Mouse (Mus musculus): Measurements from ENCODE around the gene Ptbp1. TPM values are rescaled to one million over a fixed set of nuclear protein-coding genes. Genes with fewer than 3 reads are reported as not detected.

The Ptbp1 gene
- polyA plus RNA-seq, 1 experiment from 2014 or later: 141 TPM

DNA sequence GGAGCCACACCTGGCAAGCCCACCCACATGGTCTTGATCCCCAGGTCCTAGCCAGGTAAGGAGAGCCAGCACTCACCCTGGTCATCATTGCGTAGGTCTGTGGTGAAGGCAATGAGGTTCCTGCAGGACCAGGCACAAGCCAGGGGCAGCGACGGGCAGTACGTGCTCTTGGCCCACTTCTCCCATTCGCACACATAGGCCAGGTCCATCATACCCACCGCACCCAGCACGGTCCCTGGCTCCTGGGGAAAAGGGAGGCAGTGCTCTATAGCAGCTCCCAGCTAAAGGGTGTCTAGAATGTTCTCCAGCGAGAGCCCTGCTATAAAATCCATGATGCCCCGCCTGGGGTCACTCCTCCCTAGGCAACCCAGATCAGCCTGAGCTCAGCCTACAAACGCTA, 53.2 kb downstream of the Ptbp1 start:
- Histone ChIP-seq H3K9me3 (no peaks in the 10 kb centered on the region), H3K4me2 (peak overlapping the region; percentile 68; the same call in 1 of the 2 replicates), H3K27me3 (replicated peaks) (no peaks in the 10 kb centered on the region), H3K36me3 (peaks cover 70% of the 10 kb centered on the region), H3K4me3 (peak overlapping the region; percentile 71; the same call in 1 of the 2 replicates), H3K4me1 (peaks cover 15% of the 10 kb centered on the region), H3K27ac (replicated peaks) (no peak overlapping the region), H3K9ac (peak overlapping the region; percentile 5; the same call in 1 of the 2 replicates)
- ATAC-seq (ENCODE audit: extremely low read depth, insufficient number of reproducible peaks, low FRiP score, low TSS enrichment): no peak
- WGBS: 91% methylated on average over 10 of the region's 10 CpGs

- 1% methylated on average over 52 of the region's 52 CpGs for WGBS
- Histone ChIP-seq H3K4me2 (peak within 1 kb of the TSS; percentile 68), H3K27me3 (replicated peaks) (no peaks in the 10 kb centered on the region), H3K9me3 (no peaks in the 10 kb centered on the region), H3K4me1 (peaks cover 15% of the 10 kb centered on the region), H3K36me3 (peaks cover 70% of the 10 kb centered on the region), H3K4me3 (peak within 1 kb of the TSS; percentile 71), H3K9ac (peak within 1 kb of the TSS; percentile 94), H3K27ac (replicated peaks) (peak within 1 kb of the TSS; percentile 92)
- peak; percentile 96 for ATAC-seq (ENCODE audit: extremely low read depth, insufficient number of reproducible peaks, low FRiP score, low TSS enrichment)
Measured at GRCm38 (mm10) chr10:79908167-79909091, 54.2 kb downstream of the Ptbp1 start, which contains the start of gene Med16. Gene Med16, minus strand, starts transcription at chr10:79908923.

GRCm38 (mm10) chr10:79909092-79909922, 55.1 kb downstream of the Ptbp1 start:
- peak overlapping the region; percentile 57 for H3K9ac ChIP-seq
- peak overlapping the region; percentile 51 for H3K27ac ChIP-seq (replicated peaks)
- peak overlapping the region; percentile 68 for H3K4me2 ChIP-seq
- H3K4me1 ChIP-seq: peaks cover 22% of the 10 kb centered on the region
- 24% methylated on average over 14 of the region's 14 CpGs for WGBS
- ATAC-seq (ENCODE audit: extremely low read depth, insufficient number of reproducible peaks, low FRiP score, low TSS enrichment): no peak
- no peaks in the 10 kb centered on the region for H3K9me3 ChIP-seq
- H3K27me3 ChIP-seq (replicated peaks): no peaks in the 10 kb centered on the region
- H3K36me3 ChIP-seq: peaks cover 62% of the 10 kb centered on the region
- peak overlapping the region; percentile 71 for H3K4me3 ChIP-seq

- no peak for ATAC-seq (ENCODE audit: extremely low read depth, insufficient number of reproducible peaks, low FRiP score, low TSS enrichment)
- 95% methylated on average over 4 of the region's 4 CpGs for WGBS
Measured at GRCm38 (mm10) chr10:79910556-79910955, 56.3 kb downstream of the Ptbp1 start, which contains the start of gene Gm26602. Gene Gm26602, plus strand, starts transcription at chr10:79910856.

GRCm38 (mm10) chr10:79912412-79912811, 58.2 kb downstream of the Ptbp1 start:
- H3K4me2 ChIP-seq: no peak overlapping the region
- WGBS: 64% methylated on average over 20 of the region's 20 CpGs
- peaks cover 44% of the 10 kb centered on the region for H3K4me1 ChIP-seq
- ATAC-seq (ENCODE audit: extremely low read depth, insufficient number of reproducible peaks, low FRiP score, low TSS enrichment): no peak
- no peak overlapping the region for H3K27ac ChIP-seq (replicated peaks)
- no peak overlapping the region; the same call in 1 of the 2 replicates for H3K9ac ChIP-seq
- no peak overlapping the region for H3K4me3 ChIP-seq
- no peaks in the 10 kb centered on the region for H3K9me3 ChIP-seq
- H3K36me3 ChIP-seq: peaks cover 32% of the 10 kb centered on the region
- H3K27me3 ChIP-seq (replicated peaks): peaks cover 2% of the 10 kb centered on the region

More at GRCm38 (mm10) chr10:79910556-79910955, 56.3 kb downstream of the Ptbp1 start, which contains the start of gene Gm26602:
- no peaks in the 10 kb centered on the region for H3K9me3 ChIP-seq
- peak within 1 kb of the TSS; percentile 4; the same call in 1 of the 2 replicates for H3K9ac ChIP-seq
- no peaks in the 10 kb centered on the region for H3K27me3 ChIP-seq (replicated peaks)
- H3K4me3 ChIP-seq: no peak within 1 kb of the TSS
- H3K4me1 ChIP-seq: peaks cover 34% of the 10 kb centered on the region
- peaks cover 50% of the 10 kb centered on the region for H3K36me3 ChIP-seq
- H3K4me2 ChIP-seq: no peak within 1 kb of the TSS
- H3K27ac ChIP-seq (replicated peaks): no peak within 1 kb of the TSS

Small RNAs within 50 kb of the gene (microRNA-seq; reads per million reads assigned to microRNA genes)
- gene Mir6910: 0.61 reads per million

Other genes starting within 250 kb of the Ptbp1 start
- not detected in 2 replicates for gene C2cd4c, start 240.4 kb upstream of the Ptbp1 start, polyA plus RNA-seq (2015; fragmentation: Nextera tagmentation; extraction: Ambion mirVana)
- 1.9 and 2.6 TPM in 2 replicates for gene Shc2, start 216.5 kb upstream of the Ptbp1 start, polyA plus RNA-seq (2015; fragmentation: Nextera tagmentation; extraction: Ambion mirVana)
- not detected in 2 replicates for gene Odf3l2, start 208.7 kb upstream of the Ptbp1 start, polyA plus RNA-seq (2015; fragmentation: Nextera tagmentation; extraction: Ambion mirVana)
- gene Madcam1, start 189.9 kb upstream of the Ptbp1 start, polyA plus RNA-seq (2015; fragmentation: Nextera tagmentation; extraction: Ambion mirVana): 0.82 and 1.2 TPM in 2 replicates
- gene Tpgs1, start 185.1 kb upstream of the Ptbp1 start, polyA plus RNA-seq (2015; fragmentation: Nextera tagmentation; extraction: Ambion mirVana): 41.4 and 43.1 TPM in 2 replicates
- 122 and 136 TPM in 2 replicates for gene Cdc34, start 172.2 kb upstream of the Ptbp1 start, polyA plus RNA-seq (2015; fragmentation: Nextera tagmentation; extraction: Ambion mirVana)
- gene Gzmm, start 165.4 kb upstream of the Ptbp1 start, polyA plus RNA-seq (2015; fragmentation: Nextera tagmentation; extraction: Ambion mirVana): 0.67 and 1.0 TPM in 2 replicates
- gene Bsg, start 149.9 kb upstream of the Ptbp1 start, polyA plus RNA-seq (2015; fragmentation: Nextera tagmentation; extraction: Ambion mirVana): 1,093 and 1,212 TPM in 2 replicates
- gene Hcn2, start 137.8 kb upstream of the Ptbp1 start, polyA plus RNA-seq (2015; fragmentation: Nextera tagmentation; extraction: Ambion mirVana): 0.06 and 0.09 TPM in 2 replicates
- 30.2 and 30.9 TPM in 2 replicates for gene Polrmt, start 107.8 kb upstream of the Ptbp1 start, polyA plus RNA-seq (2015; fragmentation: Nextera tagmentation; extraction: Ambion mirVana)
- gene Fgf22, start 99.4 kb upstream of the Ptbp1 start, polyA plus RNA-seq (2015; fragmentation: Nextera tagmentation; extraction: Ambion mirVana): 0.17 TPM in 1 of 2 replicates, not detected in the other
- gene Rnf126, start 87.5 kb upstream of the Ptbp1 start, polyA plus RNA-seq (2015; fragmentation: Nextera tagmentation; extraction: Ambion mirVana): 61.4 and 66.3 TPM in 2 replicates
- gene Fstl3, start 77.2 kb upstream of the Ptbp1 start, polyA plus RNA-seq (2015; fragmentation: Nextera tagmentation; extraction: Ambion mirVana): 23.8 and 27.3 TPM in 2 replicates
- gene Prss57, start 63.5 kb upstream of the Ptbp1 start, polyA plus RNA-seq (2015; fragmentation: Nextera tagmentation; extraction: Ambion mirVana): 0.51 TPM in 1 of 2 replicates, not detected in the other
- 67.1 and 69.3 TPM in 2 replicates for gene Palm, start 60.9 kb upstream of the Ptbp1 start, polyA plus RNA-seq (2015; fragmentation: Nextera tagmentation; extraction: Ambion mirVana)
- gene Misp, start 33.4 kb upstream of the Ptbp1 start, polyA plus RNA-seq (2015; fragmentation: Nextera tagmentation; extraction: Ambion mirVana): 1.2 and 1.4 TPM in 2 replicates
- gene Prtn3, start 20.0 kb downstream of the Ptbp1 start, polyA plus RNA-seq (2015; fragmentation: Nextera tagmentation; extraction: Ambion mirVana): 2.5 and 2.6 TPM in 2 replicates
- 15.8 and 16.4 TPM in 2 replicates for gene Plppr3, start 20.2 kb downstream of the Ptbp1 start, polyA plus RNA-seq (2015; fragmentation: Nextera tagmentation; extraction: Ambion mirVana)
- 0.25 and 0.96 TPM in 2 replicates for gene Elane, start 31.8 kb downstream of the Ptbp1 start, polyA plus RNA-seq (2015; fragmentation: Nextera tagmentation; extraction: Ambion mirVana)
- gene Cfd, start 36.4 kb downstream of the Ptbp1 start, polyA plus RNA-seq (2015; fragmentation: Nextera tagmentation; extraction: Ambion mirVana): not detected in 2 replicates
- gene Med16, start 54.5 kb downstream of the Ptbp1 start, polyA plus RNA-seq (2015; fragmentation: Nextera tagmentation; extraction: Ambion mirVana): 41.8 and 42.1 TPM in 2 replicates
- gene Gm26602, start 56.4 kb downstream of the Ptbp1 start, polyA plus RNA-seq (2015; fragmentation: Nextera tagmentation; extraction: Ambion mirVana): 1.7 TPM in 1 of 2 replicates, not detected in the other
- gene Kiss1r, start 62.5 kb downstream of the Ptbp1 start, polyA plus RNA-seq (2015; fragmentation: Nextera tagmentation; extraction: Ambion mirVana): 0.60 and 0.67 TPM in 2 replicates
- 95.6 and 100 TPM in 2 replicates for gene R3hdm4, start 66.8 kb downstream of the Ptbp1 start, polyA plus RNA-seq (2015; fragmentation: Nextera tagmentation; extraction: Ambion mirVana)
- 3.4 and 4.2 TPM in 2 replicates for gene Arid3a, start 72.6 kb downstream of the Ptbp1 start, polyA plus RNA-seq (2015; fragmentation: Nextera tagmentation; extraction: Ambion mirVana)
- 72.4 and 80.9 TPM in 2 replicates for gene Wdr18, start 105.7 kb downstream of the Ptbp1 start, polyA plus RNA-seq (2015; fragmentation: Nextera tagmentation; extraction: Ambion mirVana)
- gene Grin3b, start 116.3 kb downstream of the Ptbp1 start, polyA plus RNA-seq (2015; fragmentation: Nextera tagmentation; extraction: Ambion mirVana): 0.09 and 0.11 TPM in 2 replicates
- 10.6 and 12.8 TPM in 2 replicates for gene Tmem259, start 129.9 kb downstream of the Ptbp1 start, polyA plus RNA-seq (2015; fragmentation: Nextera tagmentation; extraction: Ambion mirVana)
- gene Cnn2, start 134.2 kb downstream of the Ptbp1 start, polyA plus RNA-seq (2015; fragmentation: Nextera tagmentation; extraction: Ambion mirVana): 264 and 271 TPM in 2 replicates
- 2.2 and 2.6 TPM in 2 replicates for gene Abca7, start 142.1 kb downstream of the Ptbp1 start, polyA plus RNA-seq (2015; fragmentation: Nextera tagmentation; extraction: Ambion mirVana)
- gene Arhgap45, start 162.2 kb downstream of the Ptbp1 start, polyA plus RNA-seq (2015; fragmentation: Nextera tagmentation; extraction: Ambion mirVana): 5.5 and 6.5 TPM in 2 replicates
- gene Polr2e, start 185.4 kb downstream of the Ptbp1 start, polyA plus RNA-seq (2015; fragmentation: Nextera tagmentation; extraction: Ambion mirVana): 149 and 154 TPM in 2 replicates
- 691 and 741 TPM in 2 replicates for gene Gpx4, start 192.7 kb downstream of the Ptbp1 start, polyA plus RNA-seq (2015; fragmentation: Nextera tagmentation; extraction: Ambion mirVana)

Data from heart, embryonic 13.5 days (tissue).